Mouse (Mus musculus) kidney, embryonic 14.5 days (tissue): ENCODE data around the gene Spon2. TPM values are rescaled to one million over a fixed set of nuclear protein-coding genes. Genes with fewer than 3 reads are reported as not detected.

Source experiments
- ATAC-seq: fragments of 200-750 bp; cut with Nextera tagmentation; 2 replicates; pipeline ENCODE4 v1.8.0; 2017; ENCODE audit warnings: moderate number of reproducible peaks, mild to moderate bottlenecking, moderate TSS enrichment, moderate library complexity; ENCODE audit not compliant: low FRiP score, low TSS enrichment
- H3K27ac ChIP-seq: fragments of 300-500 bp; sonication (generic); 2 replicates; pipeline ENCODE4 v1.5.1; 2014; ENCODE audit warnings: low read depth, mild to moderate bottlenecking, low read length, moderate library complexity, mixed read lengths
- H3K27me3 ChIP-seq: fragments of 300-500 bp; sonication (generic); 2 replicates; pipeline ENCODE4 v1.6.1; 2014; ENCODE audit warnings: mild to moderate bottlenecking, low read length; ENCODE audit not compliant: control insufficient read depth, insufficient read depth
- H3K36me3 ChIP-seq: fragments of 300-500 bp; sonication (generic); 2 replicates; pipeline ENCODE4 v1.6.1; 2014; ENCODE audit warnings: low read length, mixed read lengths; ENCODE audit not compliant: control insufficient read depth, insufficient read depth
- H3K4me1 ChIP-seq: fragments of 300-500 bp; sonication (generic); 2 replicates; pipeline ENCODE4 v1.6.1; 2014; ENCODE audit warnings: low read length, mixed read lengths; ENCODE audit not compliant: control insufficient read depth, insufficient read depth
- H3K4me2 ChIP-seq: fragments of 300-500 bp; sonication (generic); replicated peaks from 2 replicates; pipeline ENCODE4 v1.6.1; 2014; ENCODE audit warnings: low read depth, mild to moderate bottlenecking, low read length
- H3K4me3 ChIP-seq: fragments of 300-500 bp; sonication (generic); 2 replicates; pipeline ENCODE4 v1.5.1; 2014; ENCODE audit warnings: mild to moderate bottlenecking, low read length
- H3K9ac ChIP-seq: fragments of 300-500 bp; sonication (generic); 2 replicates; pipeline ENCODE4 v1.6.1; 2014; ENCODE audit warnings: low read depth, mild to moderate bottlenecking, low read length, moderate library complexity
- H3K9me3 ChIP-seq: fragments of 300-500 bp; sonication (generic); 2 replicates; pipeline ENCODE4 v1.6.1; 2016; ENCODE audit warnings: low read length; ENCODE audit not compliant: control insufficient read depth
- WGBS: fragments of 180-500 bp; shearing (Covaris S2); extraction: QIAGEN DNeasy Blood & Tissue Kit; methylation state at CpG from one replicate; pipeline ENCODE4 v1.1.7; 2014; 5-methylcytosine and 5-hydroxymethylcytosine counted together
- polyA plus RNA-seq: library from polyadenylated mRNA; unstranded; fragments of >200 nt; fragmentation: Nextera tagmentation; extraction: Ambion mirVana; gene quantifications from 2 replicates; pipeline ENCODE4 v1.2.1, GENCODE M21; 2014

Gene Spon2
- polyA plus RNA-seq, 1 experiment from 2014 or later: 3.9 TPM

DNA sequence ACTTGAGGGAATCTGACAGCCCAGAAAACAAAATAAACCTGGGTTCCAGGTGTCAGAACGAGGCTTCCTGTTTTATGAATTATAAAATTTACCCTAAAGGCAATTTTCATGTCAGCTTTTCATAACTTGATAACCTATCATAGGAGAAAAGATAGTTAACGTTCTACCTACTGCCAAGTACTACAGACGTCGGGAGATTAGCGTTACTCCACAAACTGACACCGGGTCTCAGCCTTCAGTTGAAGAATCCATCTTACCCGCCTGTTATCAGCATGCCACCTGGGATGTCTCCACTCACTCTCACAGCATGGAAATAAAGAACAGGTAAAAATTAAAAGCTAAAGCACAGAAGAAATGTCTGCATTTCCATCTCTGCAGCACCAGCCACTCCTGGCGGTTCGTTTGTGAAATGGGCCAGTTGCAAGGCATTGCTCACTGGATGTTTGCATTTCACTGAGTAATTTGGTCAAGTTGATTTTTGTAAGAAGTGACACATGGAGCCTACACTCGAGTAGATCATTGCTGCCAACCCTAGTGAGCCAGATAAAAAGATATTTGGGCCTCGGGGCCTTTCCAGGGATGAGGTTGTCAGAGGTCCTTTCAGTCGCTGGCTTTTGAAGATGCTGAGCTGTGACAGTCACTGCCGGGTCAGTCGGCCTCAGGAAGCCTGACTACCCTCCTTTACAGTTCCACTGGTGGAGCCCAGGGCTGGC is 9.6 kb downstream of the Spon2 start:
- 78% methylated on average over 14 of the region's 14 CpGs for WGBS
- Histone ChIP-seq H3K4me3 (no peak overlapping the region), H3K27ac (no peak overlapping the region), H3K36me3 (no peaks in the 10 kb centered on the region), H3K4me2 (no peak overlapping the region), H3K9me3 (no peaks in the 10 kb centered on the region), H3K9ac (no peak overlapping the region), H3K4me1 (no peaks in the 10 kb centered on the region), H3K27me3 (no peaks in the 10 kb centered on the region)
- no peak for ATAC-seq

- Histone ChIP-seq H3K4me2 (no peak overlapping the region), H3K9me3 (no peaks in the 10 kb centered on the region), H3K9ac (no peak overlapping the region), H3K36me3 (no peaks in the 10 kb centered on the region), H3K4me3 (no peak overlapping the region), H3K27ac (no peak overlapping the region), H3K27me3 (no peaks in the 10 kb centered on the region; the same call in 1 of the 2 replicates), H3K4me1 (no peaks in the 10 kb centered on the region)
- no peak for ATAC-seq
- WGBS: 63% methylated on average over 9 of the region's 9 CpGs
Measured at GRCm38 (mm10) chr5:33207136-33207535, 11.1 kb downstream of the Spon2 start.

DNA sequence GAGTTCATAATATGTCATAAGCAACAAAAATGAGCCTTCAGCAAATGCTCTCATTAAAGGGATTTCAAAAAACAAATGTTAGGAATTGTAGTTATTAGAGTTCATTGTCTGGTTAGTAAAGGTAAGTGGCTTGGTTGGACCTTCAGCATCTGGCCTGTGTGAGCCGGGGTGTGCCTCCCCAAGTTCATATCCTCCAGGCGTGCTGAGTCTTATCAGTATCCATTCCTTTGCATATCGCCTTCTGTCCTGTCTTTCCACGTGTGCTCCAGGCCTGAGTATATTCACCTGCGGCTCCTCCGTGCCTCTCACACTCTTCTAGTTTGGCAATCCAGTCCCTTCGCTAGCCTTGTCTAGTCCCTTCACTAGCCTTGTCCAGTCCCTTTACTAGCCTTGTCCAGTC is 11.9 kb downstream of the Spon2 start:
- H3K4me1 ChIP-seq: no peaks in the 10 kb centered on the region
- 91% methylated on average over 7 of the region's 7 CpGs for WGBS
- no peak overlapping the region for H3K9ac ChIP-seq
- no peaks in the 10 kb centered on the region; the same call in 1 of the 2 replicates for H3K27me3 ChIP-seq
- ATAC-seq: no peak
- no peak overlapping the region for H3K27ac ChIP-seq
- no peak overlapping the region for H3K4me2 ChIP-seq
- no peak overlapping the region for H3K4me3 ChIP-seq
- H3K9me3 ChIP-seq: no peaks in the 10 kb centered on the region
- no peaks in the 10 kb centered on the region for H3K36me3 ChIP-seq

DNA sequence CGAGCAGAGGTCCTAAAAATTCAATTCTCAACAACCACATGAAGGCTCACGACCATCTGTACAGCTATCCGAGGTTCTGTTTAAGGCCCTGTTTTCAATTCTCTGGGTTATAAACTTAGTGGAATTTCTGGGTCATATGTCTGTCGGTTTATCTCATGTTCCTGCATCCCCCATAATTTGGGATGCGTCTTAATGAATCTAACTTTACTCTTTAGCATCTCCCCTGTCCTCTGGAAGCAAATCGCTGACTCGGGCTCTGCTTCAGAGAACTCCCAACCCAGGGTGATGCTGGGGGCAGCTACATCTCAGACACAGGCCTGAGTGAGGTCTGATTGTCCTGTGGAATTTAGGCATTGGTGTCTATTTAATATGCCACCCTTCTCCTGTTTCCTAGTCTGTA is 14.0 kb downstream of the Spon2 start:
- H3K9ac ChIP-seq: no peak overlapping the region
- no peak overlapping the region for H3K4me3 ChIP-seq
- H3K4me1 ChIP-seq: no peaks in the 10 kb centered on the region
- WGBS: 48% methylated on average over 7 of the region's 7 CpGs
- no peaks in the 10 kb centered on the region for H3K36me3 ChIP-seq
- H3K9me3 ChIP-seq: no peaks in the 10 kb centered on the region
- peak overlapping the region; percentile 41; the same call in 1 of the 2 replicates for H3K4me2 ChIP-seq
- no peak overlapping the region for H3K27ac ChIP-seq
- no peak for ATAC-seq
- no peaks in the 10 kb centered on the region; the same call in 1 of the 2 replicates for H3K27me3 ChIP-seq

GRCm38 (mm10) chr5:33203691-33204242 is 14.5 kb downstream of the Spon2 start:
- no peaks in the 10 kb centered on the region; the same call in 1 of the 2 replicates for H3K27me3 ChIP-seq
- peak; percentile 84 for ATAC-seq
- H3K4me2 ChIP-seq: peak overlapping the region; percentile 41
- no peak overlapping the region for H3K27ac ChIP-seq
- no peak overlapping the region for H3K4me3 ChIP-seq
- H3K36me3 ChIP-seq: no peaks in the 10 kb centered on the region
- 15% methylated on average over 9 of the region's 9 CpGs for whole genome bisulfite sequencing
- H3K4me1 ChIP-seq: no peaks in the 10 kb centered on the region
- no peaks in the 10 kb centered on the region for H3K9me3 ChIP-seq
- no peak overlapping the region for H3K9ac ChIP-seq

- H3K27me3 ChIP-seq: no peaks in the 10 kb centered on the region; the same call in 1 of the 2 replicates
- no peak overlapping the region for H3K4me3 ChIP-seq
- no peaks in the 10 kb centered on the region for H3K9me3 ChIP-seq
- no peaks in the 10 kb centered on the region for H3K36me3 ChIP-seq
- H3K27ac ChIP-seq: no peak overlapping the region
- no peak for ATAC-seq
- H3K4me2 ChIP-seq: no peak overlapping the region
- no peak overlapping the region for H3K9ac ChIP-seq
- WGBS: 76% methylated on average over 6 of the region's 6 CpGs
- H3K4me1 ChIP-seq: no peaks in the 10 kb centered on the region
Measured at GRCm38 (mm10) chr5:33203171-33203565, 15.1 kb downstream of the Spon2 start.

- no peaks in the 10 kb centered on the region for H3K4me1 ChIP-seq
- H3K36me3 ChIP-seq: no peaks in the 10 kb centered on the region
- H3K9ac ChIP-seq: no peak overlapping the region
- H3K27me3 ChIP-seq: no peaks in the 10 kb centered on the region; the same call in 1 of the 2 replicates
- H3K9me3 ChIP-seq: no peaks in the 10 kb centered on the region
- WGBS: 83% methylated on average over 13 of the region's 13 CpGs
- no peak overlapping the region for H3K4me3 ChIP-seq
- no peak overlapping the region for H3K27ac ChIP-seq
- ATAC-seq: no peak
- H3K4me2 ChIP-seq: no peak overlapping the region
Measured at GRCm38 (mm10) chr5:33202516-33203170, 15.6 kb downstream of the Spon2 start.

GRCm38 (mm10) chr5:33201697-33202096 is 16.6 kb downstream of the Spon2 start:
- H3K4me3 ChIP-seq: no peak overlapping the region
- H3K9ac ChIP-seq: no peak overlapping the region
- ATAC-seq: no peak
- H3K4me1 ChIP-seq: no peaks in the 10 kb centered on the region
- no peak overlapping the region for H3K27ac ChIP-seq
- H3K9me3 ChIP-seq: no peaks in the 10 kb centered on the region
- H3K27me3 ChIP-seq: no peaks in the 10 kb centered on the region; the same call in 1 of the 2 replicates
- WGBS: 69% methylated on average over 13 of the region's 13 CpGs
- H3K36me3 ChIP-seq: no peaks in the 10 kb centered on the region
- H3K4me2 ChIP-seq: no peak overlapping the region

DNA sequence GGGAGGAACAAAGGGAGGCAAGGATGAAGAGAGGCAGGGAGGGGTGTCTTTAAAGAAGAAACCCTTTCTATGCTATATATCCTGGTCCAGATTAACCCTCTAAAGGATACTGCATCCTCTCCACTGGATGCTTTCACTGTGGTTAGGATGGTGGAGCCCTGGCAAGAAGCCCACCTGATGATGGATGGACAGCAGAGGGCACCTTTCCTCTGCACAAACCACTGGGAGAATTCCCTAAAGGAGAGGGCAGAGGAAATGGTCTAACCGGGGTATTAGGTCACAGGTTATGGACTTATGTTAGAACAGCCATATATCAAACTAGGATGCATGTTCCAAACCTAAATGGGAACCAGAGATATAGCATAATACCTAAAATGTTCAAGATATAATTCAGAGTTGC is 18.2 kb downstream of the Spon2 start:
- H3K9ac ChIP-seq: no peak overlapping the region
- no peak overlapping the region for H3K27ac ChIP-seq
- no peak overlapping the region for H3K4me3 ChIP-seq
- no peaks in the 10 kb centered on the region; the same call in 1 of the 2 replicates for H3K27me3 ChIP-seq
- no peak overlapping the region for H3K4me2 ChIP-seq
- no peaks in the 10 kb centered on the region for H3K36me3 ChIP-seq
- H3K9me3 ChIP-seq: no peaks in the 10 kb centered on the region
- ATAC-seq: no peak
- H3K4me1 ChIP-seq: no peaks in the 10 kb centered on the region
- WGBS: 23% methylated on average over 1 of the region's 1 CpGs
